Mouse (Mus musculus) cerebellum, postnatal 36 days (tissue): ENCODE results near the gene Olfr786.

Source experiments
- DNase-seq, 2 experiments: peaks; one replicate each; pipeline ENCODE4 v3.0.0; 2021 to 2022; ENCODE audit warnings: mixed read lengths in 2 of 2

Gene Olfr786

GRCm38 (mm10) chr10:129427006-129427405 is at the start of gene Olfr786:
Gene Olfr786, plus strand, starts transcription at chr10:129427306.
- no peak for DNase-seq

- DNase-seq, result no peak
Observed at GRCm38 (mm10) chr10:129383783-129384182, 43.3 kb upstream of the Olfr786 start, which contains the start of gene Olfr784. Gene Olfr784, plus strand, starts transcription at chr10:129384083.

GRCm38 (mm10) chr10:129400892-129401291 is 26.2 kb upstream of the Olfr786 start:
- no peak for DNase-seq

GRCm38 (mm10) chr10:129405126-129405525 is 22.0 kb upstream of the Olfr786 start, which contains the start of gene Olfr785:
Gene Olfr785, plus strand, starts transcription at chr10:129405426.
- no peak for DNase-seq

GRCm38 (mm10) chr10:129461562-129461961 is 34.5 kb downstream of the Olfr786 start, which contains the start of gene Olfr787:
Gene Olfr787, plus strand, starts transcription at chr10:129461862.
- DNase-seq, result no peak

- DNase-seq, result no peak
Observed at GRCm38 (mm10) chr10:129470698-129471097, 43.6 kb downstream of the Olfr786 start, which contains the start of gene Olfr788. Gene Olfr788, plus strand, starts transcription at chr10:129470998.

- DNase-seq, result no peak
Observed at GRCm38 (mm10) chr10:129473256-129473655, 46.1 kb downstream of the Olfr786 start.

GRCm38 (mm10) chr10:129473723-129474122 is 46.6 kb downstream of the Olfr786 start:
- DNase-seq, result no peak

GRCm38 (mm10) chr10:129484452-129484851 is 57.3 kb downstream of the Olfr786 start, which contains the start of gene Olfr789:
Gene Olfr789, plus strand, starts transcription at chr10:129484752.
- no peak for DNase-seq
